Mouse (Mus musculus) monocyte, adult 2 months (primary cell): Measurements from ENCODE around the gene Ints1.
"Not testable (repeated sequence)": the region's sequence is repeated elsewhere in the genome, so short reads cannot be mapped to it uniquely, and the experiment has no call there.

Experiments used
- DNase-seq, 2 experiments: peaks; one replicate each; pipeline ENCODE4 v3.0.0; 2022; ENCODE audit warnings: low spot score in 2 of 2, low read depth in 1 of 2

Gene Ints1

DNA sequence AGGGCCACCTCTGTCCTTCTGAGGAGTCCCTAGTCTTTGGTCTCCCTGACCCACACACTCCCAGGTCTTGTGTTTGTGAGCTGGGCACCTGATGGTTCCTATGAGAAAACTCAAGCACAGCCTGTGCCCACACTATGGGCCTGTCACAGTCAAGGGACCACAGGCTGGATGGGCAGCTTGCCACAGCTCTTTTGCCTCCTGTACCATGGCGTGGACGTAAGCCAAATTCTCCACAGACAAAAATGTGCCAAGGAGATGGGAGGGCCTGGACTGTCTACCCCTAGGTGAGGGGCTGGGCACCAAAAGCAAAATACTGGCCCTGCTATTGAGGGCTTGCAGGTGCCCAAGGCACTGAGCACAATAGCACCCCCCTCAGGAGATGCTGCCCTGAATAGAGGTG is 18.9 kb downstream of the Ints1 start:
- DNase-seq, result no peak

DNA sequence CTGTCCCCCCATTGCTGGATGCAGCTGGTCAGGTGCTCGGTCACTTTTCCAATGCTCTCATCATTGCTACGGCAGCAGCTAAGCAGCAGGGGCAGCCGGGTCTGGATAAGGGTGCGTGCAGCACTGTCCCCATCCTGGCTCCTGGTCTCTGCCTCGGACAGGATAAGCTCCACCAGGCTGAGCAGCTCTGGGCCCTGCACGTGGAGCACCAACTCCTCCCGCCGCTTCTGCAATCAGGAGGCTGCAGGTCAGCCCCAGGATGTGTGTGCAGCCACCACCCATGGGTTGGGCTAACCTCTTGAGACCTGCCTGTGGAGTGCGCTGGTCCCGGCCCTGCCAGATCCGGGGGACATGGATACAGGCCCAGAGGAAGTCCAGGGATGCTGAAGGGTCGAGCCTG is 19.3 kb downstream of the Ints1 start:
- DNase-seq, result no peak

DNA sequence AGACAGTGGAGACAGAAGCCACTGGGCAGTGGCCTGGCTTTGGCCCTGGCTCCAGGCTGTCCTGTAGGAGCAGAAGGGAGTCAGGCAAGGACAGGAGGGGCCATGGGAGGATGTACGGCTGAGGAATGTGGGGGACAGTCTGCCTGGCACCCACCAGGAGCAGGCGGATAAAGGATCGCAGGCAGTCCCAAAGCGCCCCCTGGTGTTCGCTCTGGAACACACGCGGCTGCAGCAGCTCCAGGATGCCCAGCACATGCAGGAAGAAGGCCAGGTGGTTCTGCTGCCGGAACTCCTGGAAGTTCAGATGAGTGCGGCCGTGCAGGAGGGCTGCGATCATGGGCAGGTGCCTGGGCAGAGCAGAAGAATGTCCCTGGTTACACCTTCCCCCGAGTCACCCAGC is 20.7 kb downstream of the Ints1 start:
- DNase-seq, result no peak

DNA sequence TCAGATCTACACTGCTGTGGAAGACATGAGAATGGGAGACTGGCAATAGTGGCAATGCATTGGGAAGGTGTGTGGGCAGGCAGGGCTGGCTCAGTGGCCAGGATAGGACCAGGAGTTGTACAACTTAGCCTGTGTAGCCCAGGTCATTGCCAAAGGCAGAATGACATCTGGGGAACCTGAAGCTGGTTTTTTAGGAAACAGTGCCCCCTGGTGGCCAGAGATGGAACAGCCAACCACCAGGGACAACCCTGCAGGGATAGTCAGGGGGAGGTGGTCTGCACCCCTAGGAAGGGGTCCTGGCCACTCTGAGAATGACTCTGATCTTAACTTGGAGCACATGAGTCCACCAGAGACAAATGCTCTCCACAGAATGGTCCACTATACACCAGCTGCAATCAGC is 24.9 kb downstream of the Ints1 start:
- DNase-seq, result peak in 1 of 2 experiments; percentile 50

DNA sequence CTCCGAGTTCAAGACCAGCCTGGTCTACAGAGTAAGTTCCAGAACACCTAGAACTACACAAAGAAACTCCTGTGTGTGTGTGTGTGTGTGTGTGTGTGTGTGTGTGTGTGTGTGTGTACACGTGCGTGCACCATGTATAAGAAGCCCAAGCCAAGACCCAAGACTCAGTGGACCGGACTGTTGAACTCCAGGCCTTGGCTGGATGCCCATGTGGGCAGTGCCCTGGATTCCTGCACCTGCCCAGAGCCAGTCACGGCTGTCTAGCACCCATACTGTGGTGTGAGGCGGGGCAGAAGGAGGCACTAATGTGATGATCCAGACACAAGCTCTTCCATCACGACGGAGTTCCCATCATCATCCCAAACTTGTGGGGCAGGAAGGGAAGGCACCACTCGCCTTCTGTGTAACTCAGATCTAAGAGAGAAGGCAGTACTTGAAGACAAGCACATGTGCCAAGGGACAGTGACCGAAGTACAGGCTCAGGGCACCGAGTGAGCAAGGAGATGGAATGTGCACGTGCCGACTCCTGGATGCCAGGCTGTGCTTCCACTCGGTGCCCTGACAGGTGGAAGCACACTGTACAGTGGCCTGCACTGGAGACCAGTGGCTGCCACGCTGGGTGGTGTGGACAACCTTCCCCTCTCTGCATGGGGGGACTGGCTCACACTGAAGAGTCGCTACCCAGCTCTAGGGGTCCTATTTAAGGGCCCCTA is 25.9 kb downstream of the Ints1 start:
- no peak for DNase-seq

DNA sequence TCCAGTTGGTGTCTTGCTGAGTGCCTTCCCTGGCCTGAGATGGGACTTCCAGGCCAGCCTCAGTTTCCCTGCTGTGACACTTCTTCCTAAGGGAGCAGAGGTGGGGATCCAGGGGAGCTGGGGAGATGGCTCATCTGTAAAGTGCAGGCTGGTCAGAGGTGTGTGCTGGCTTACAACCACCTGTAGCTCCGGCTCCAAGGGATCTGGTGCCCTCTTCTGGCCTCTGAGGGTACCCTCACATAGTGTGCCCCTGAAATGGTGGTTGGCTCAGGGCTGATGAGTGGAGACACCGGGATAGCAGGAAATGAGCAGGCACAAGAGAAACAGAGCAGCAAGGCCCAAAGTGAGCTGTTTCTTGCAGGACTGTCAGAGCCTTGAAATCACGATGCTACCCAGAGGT is 29.7 kb downstream of the Ints1 start:
- no peak for DNase-seq

DNA sequence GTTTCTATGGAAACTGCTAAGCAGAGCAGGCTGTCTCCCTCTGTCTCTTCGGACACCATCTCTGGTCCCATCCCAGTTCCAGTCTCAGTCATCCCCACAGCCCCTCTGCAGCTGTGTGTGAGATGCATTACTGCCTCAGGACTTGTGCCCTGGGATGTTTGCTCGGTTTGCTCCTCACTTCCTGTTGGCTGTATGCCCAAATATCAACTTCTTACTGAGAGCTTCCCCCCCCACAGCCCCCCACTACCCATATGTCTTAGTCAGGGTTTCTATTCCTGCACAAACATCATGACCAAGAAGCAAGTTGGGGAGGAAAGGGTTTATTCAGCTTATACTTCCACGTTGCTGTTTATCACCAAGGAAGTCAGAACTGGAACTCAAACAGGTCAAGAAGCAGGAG is 32.8 kb downstream of the Ints1 start:
- not testable (repeated sequence) for DNase-seq

DNA sequence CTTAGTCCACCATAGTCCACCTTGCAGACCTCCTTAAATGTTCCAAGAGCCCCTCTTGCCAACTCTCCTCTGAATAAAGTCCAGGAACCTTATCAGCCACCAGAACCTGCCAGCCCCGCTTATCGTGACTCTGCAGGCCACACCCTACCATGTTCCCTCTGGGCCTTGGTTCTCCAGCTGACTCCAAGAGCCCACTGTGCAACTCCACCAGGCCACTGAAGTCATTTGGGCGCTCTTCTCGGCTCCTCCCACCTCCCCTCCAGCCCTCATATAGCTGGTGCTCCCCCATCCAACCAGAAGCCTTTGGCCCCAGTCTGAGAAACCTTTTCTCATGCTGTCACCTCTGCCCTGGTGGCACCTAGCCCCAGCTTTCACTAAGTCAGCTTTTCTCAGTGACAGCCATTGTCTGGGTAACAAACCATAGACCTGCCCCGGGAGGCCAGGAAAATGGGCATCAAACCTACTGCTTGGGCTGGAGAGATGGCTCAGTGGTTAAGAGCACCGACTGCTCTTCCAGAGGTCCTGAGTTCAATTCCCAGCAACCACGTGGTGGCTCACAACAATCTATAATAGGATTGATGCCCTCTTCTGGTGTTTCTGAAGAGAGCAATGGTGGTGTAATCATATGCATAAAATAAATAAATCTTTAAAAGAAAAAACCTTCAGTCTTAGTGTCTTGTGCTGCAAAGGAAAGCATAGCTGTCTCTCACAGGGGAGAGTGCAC is 36.7 kb downstream of the Ints1 start:
- DNase-seq, result no peak

DNA sequence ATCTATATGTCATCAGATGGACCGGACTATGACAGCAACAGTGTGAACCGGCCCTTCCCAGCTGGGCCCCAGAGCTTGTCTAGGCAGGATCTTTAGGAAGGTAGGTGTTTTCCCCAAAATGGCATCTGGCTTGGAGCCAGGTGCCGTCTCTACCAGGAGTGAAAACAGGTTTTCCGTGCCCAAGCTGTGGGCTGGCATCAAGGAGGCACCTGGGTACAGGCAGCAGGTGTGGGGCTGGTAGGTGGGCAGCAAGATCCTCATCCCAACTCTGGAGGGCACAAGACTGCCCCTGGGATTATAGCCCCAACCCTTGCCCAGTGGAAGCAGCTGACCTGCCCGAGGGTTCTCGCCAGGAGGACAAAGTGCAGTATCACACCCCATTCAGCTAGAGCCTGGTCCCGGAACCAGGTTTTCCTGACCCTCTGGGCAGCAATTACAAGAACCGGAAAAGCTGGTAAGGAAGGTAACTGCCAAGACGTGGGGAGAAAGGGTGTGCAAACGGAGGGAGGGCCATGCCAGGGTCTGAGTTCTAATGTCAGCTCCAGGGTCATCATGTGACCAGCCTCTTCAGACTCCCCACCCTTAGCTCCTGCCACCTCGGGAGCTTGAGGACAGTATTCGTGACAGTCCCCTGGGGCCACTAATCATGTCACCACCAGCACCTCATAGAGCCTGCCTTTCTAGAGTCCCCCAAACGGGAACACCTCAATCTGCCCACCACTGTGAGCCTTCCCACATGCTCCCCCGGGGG is 37.5 kb downstream of the Ints1 start:
- no peak for DNase-seq

DNA sequence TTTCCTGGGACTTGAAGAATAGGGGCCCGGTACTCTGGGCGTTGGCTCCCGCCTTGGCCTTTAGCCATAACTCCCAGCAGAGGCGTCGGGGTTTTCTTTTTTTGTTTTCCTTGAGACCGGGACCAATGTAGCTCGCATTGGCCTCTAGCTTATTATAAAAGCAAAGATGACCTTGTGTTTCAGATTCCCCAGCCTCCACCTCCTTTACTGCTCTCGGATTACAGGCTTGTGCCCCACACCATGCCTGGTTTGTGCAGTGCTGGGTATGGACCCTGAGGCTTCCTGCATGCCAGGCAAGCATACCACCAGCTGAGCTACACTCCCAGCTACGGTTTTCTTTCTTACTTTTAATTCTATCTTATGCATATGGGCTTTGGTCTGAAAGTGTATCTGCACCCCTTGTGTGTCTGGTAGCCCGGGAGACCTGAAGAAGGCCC is 39.0 kb downstream of the Ints1 start:
- DNase-seq, result no peak

DNA sequence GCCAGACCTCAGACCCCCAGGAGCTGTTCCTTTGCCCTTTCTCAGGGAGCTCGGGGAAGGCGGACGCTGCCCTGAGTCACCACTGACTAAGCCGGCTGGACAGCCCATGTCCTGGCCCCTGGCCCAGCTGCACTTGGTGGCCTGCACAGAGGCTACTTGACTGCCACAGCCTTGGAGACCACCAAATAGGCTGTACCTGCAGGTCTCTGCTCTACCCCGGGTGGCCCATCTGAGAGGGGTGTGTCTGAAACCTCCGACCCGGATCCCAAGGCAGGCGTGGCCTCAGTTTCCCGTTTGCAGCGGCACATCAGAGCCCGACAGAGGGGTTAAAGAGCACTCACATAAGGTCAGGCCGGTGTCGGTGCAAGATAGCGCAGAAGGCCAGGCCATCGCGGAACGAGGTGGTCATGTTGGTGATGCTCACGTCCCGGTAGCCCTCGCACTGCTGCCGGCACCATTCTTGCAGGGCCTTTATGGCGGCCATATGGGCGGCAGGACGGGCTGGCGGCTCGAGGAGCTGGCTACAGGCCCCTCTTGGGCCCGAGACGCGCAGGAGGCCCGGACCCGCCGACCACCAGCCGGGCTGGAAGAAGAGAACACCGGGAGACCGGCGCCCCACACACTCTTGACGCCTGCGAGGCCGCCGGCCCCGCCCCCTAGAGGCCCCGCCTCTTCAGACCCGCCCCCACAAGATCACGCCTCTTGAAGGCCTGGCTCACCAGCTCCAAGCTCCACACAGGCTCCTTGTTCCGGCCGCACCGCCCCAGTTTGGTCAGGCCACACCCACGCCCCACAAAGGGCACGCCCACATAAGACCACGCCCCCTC is 39.6 kb downstream of the Ints1 start, which contains the start of gene Micall2:
Gene Micall2 (minus strand): TSS at position 660 of the 827 bp plus-strand sequence.
- peak; percentile 83 to 84 for DNase-seq

DNA sequence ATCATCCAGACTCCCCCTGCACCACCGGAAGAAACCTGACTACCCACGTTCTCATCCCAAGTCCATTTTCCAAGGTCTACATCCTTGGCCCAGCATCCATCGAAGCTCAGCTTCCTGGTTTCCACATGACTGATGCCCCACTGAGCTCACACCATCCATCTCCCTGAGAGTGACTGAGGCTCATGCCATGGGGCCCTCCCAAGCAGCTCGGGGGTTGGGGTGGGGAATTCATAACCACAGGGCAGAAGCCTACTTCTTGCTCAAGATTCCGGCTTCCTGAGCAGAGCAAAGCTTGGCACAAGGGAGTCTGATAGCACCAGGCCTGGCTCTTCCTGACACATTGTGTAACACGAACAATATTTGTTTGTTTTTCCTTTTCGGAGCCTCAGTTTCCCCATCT is 40.7 kb downstream of the Ints1 start:
- no peak for DNase-seq

DNA sequence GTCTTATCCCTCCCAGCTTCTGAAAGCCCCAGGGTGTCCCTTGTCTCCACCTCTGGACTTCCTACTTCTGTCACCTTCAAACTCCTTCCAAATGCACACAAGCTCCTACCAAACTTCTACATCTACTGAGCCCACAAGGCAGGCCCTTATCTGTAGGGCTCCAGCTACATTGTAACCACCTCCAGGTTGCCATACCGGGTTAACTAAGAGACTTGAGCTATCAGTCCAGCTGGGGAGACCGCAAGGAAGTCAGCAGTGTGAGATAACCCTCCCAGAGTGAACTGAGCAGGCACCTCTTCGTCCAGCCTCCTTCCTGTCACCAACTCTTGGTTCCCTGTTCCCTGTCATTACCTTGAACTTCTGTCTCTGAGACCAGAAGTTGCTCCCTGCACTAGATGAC is 41.5 kb downstream of the Ints1 start:
- DNase-seq, result no peak

DNA sequence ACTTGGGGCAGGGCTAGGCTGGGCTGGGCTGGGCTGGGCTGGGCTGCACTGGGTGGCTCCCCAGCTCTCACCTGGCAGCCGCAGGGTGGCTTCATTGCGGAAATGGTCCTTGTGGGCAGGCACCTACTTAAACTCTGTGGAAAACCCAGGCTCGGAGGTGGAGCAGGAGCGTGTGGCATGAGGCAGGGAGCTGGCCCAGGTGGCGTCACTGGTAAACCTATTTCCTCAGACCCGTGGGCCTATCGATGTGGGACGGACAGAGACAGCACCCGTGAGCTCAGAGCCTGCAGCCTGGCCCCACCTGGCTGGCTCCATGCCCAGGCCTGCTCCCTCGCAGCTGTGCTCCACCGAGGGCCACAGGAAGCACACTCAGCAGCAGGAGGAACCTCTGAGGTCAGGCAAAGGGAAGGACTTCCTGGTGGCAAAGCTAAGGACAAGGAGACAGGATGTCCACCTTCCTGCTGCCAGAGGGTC is 42.8 kb downstream of the Ints1 start:
- DNase-seq, result no peak

DNA sequence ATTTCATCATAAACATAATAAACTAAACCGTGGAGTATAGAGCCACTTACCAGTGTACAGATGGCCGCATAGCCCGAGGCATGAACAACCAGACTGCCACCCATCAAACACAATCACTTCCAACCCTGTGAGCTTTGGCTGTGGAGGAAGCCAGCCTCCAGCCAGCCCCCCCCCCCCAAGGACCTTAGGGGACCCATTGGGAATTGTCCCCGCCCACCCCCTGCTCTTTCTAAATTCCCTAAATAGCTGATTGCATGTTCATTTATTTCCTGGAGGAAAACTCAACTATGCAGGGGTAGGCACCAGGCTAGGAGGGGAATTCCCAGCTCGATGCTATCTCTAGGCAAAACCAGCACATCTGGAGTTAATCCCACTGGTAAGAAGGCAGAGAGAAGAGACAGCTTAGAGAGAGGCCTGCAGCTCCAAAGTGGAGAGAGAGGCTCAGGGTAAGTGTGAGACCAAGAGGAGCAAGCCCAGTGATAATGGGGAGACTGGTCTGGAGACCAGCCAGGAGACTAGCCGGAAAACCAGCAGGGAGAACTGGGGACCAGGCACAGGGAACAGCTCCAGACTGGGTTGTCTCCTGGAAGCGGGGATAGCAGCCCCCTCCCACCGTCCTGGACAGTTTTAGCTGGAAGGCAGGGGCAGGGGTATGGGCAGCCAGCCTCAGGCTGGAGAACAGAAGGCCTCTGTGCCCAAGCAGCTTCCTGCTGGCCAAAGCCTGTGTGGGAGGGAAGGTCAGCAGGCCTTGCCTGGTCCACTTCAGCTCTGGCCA is 44.6 kb downstream of the Ints1 start:
- DNase-seq, result no peak

DNA sequence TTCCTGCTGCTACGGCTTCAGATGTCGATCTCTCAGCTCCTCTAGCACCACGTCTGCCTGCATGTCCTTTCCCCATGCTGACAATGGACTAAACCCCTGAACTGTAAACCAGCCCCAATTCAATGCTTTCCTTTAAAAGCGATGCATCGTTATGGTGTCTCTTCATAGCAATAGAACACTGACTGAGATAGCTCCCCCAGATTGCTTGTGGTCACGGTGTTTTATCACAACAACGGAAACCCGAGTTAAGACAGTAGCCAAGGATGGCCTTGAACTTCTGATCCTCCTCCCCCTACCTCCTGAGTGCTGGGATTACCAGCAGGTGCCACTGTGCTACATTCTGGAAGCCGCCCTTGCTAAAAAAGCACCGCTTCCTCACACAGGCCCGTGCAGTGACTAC is 48.2 kb downstream of the Ints1 start:
- no peak for DNase-seq

DNA sequence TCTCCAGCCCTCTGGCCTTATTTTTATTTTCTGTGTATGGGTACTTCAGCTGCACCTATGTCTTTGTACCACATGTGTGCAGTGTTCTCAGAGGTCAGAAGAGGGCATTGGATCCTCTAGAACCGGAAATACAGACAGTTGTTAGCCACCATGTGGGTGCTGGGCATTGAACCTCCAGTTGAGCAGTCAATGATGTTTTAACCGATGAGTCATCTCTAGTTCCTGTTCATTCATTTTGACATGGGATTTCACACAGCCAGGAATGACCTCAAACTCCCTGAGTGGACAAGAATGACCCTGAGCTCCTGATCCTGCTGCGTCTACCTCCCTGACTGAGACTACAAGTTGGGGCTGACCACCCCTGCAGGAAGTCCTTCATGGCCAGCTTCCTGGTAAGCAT is 49.3 kb downstream of the Ints1 start:
- DNase-seq, result no peak

DNA sequence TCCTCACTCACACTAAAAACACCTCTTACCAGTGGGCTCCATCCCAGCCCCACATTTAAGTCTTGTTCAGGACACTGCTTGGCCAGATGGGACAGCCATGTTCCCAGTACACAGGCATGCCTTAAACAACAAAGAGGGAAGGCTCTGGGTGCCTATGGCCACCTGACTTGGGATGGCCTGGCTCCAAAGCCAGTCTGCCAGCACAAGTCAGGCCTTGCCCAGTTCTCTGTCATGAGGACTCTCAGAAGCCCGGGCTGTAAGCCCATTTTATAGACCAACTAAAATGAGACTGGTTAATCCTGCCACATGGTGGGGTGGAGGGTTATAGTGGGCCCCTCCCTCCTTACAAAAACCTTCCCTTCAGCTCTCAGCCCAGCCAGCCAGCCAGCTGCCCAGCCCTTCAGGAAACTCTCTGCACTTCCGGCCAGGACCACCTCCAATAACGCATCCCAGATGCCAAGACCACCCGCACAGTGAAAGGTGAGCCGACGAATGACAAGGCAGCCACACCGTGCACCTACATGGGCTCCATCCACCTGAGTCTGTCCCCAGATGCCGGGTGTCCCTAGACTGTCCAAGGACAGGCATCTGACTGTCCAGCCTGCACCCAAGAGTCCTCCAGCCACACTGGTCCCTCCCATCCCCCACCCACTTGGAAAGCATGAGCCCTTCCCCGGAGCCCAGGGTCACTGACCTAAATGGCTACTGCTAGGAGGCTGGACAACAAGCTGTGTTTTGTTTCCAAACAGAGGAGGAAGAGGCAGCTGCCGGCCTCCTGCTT is 50.9 kb downstream of the Ints1 start:
- no peak for DNase-seq

DNA sequence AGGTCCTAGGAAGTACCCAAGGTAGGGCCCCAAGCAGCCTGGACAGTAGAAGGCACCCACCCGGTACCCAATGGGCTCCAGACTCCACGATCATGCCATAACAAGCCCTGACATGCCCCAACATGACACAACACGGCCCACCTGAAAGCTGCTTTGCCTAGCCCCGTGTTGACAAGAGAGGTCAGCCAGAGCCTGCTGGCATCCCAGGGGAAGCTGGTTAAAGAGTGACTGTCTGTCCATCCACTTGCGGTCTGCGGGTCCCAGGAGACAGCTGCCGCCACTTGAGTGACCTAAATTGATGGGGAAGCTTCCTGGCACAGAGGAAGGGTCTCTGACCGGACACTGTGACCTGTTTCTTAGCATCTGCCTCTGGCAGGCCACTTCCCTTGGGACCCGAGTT is 52.4 kb downstream of the Ints1 start:
- no peak for DNase-seq

DNA sequence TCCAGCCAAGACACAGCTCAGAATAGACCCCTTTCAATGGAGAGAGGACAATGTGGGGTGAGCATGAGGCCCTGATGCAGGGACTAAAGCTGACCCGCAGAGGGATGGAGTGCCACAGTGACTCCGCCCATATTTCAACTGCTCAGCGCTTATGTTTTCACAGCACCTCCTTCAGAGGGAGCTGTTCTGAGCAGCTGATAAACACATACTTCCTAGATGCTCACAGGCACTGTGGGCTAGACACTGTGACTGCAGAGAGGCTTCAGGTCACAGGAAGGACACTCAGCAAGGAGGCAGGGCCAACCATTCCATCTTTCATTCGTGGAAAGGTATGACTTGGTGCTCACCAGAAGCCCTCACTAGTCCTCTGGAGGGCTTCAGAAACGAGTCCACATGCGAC is 52.8 kb downstream of the Ints1 start:
- DNase-seq, result no peak
